Mouse (Mus musculus): ENCODE measurements around the gene Cenpv.

DNA sequence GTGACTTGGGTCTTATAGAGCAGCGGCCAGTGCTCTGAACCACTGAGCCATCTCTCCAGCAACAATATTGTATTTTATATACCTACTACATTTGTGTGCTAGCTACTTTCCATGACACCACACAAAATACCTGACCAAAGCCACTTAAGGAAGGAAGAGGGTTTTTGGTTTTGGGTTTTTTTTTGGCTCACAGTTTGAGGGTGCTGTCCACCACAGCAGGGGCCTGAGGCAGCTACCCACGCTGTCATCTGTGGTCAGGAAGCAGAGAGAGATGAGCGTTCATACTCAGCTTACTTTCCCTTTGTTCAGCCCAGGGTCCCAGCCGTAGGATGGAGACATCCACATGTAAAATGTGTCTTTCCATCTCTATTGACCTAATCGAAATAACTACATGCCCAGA lies 48.0 kb upstream of the Cenpv start:
- TF ChIP-seq ZC3H11A (IDR thresholded peaks at IDR 0.05; ENCODE audit: low read depth, low read length) (no peak), TCF12 (IDR thresholded peaks at IDR 0.05; ENCODE audit: low read depth, low read length) (no peak), GABPA (IDR thresholded peaks at IDR 0.05; ENCODE audit: low read depth, low read length) (no peak), POLR2A (IDR thresholded peaks at IDR 0.05; ENCODE audit: control insufficient read depth in 1 of 2, insufficient read depth in 1 of 2, low read depth in 1 of 2, low read length in 2 of 2, poor library complexity in 1 of 2) (no peak), CTCF (IDR thresholded peaks at IDR 0.05 in 2 of 3, conservative IDR thresholded peaks at IDR 0.05 in 1 of 3; ENCODE audit: control insufficient read depth in 1 of 3, insufficient read depth in 1 of 3, low read depth in 2 of 3, low read length in 3 of 3, poor library complexity in 1 of 3, severe bottlenecking in 1 of 3) (no peak), ELF1 (IDR thresholded peaks at IDR 0.05; ENCODE audit: low read depth, low read length) (no peak), ZMIZ1 (IDR thresholded peaks at IDR 0.05; ENCODE audit: low read depth, low read length) (no peak), MAX (IDR thresholded peaks at IDR 0.05; ENCODE audit: low read length) (no peak)

All from MEL (cell line).